Mouse (Mus musculus) granulocyte monocyte progenitor cell, adult 5-6 weeks (primary cell): ENCODE results near the gene Gtf3c1. TPM values are rescaled to one million over a fixed set of nuclear protein-coding genes. Genes with fewer than 3 reads are reported as not detected.
A peak's percentile ranks its signal among the peaks of the same experiment; 100 is the strongest.

Source experiments
- ATAC-seq: replicated peaks from 2 replicates; pipeline ENCODE4 v1.8.0; 2016; ENCODE audit warnings: mild to moderate bottlenecking, moderate TSS enrichment, inconsistent platforms; ENCODE audit not compliant: poor library complexity, severe bottlenecking
- total RNA-seq, 2 experiments: library from RNA; stranded (forward) in 1 of 2; stranded (reverse) in 1 of 2; fragments of 200-712, 200-1000 nt in 1 of 2; fragments of >200 nt in 1 of 2; fragmentation: Nextera tagmentation in 1 of 2; gene quantifications; 2 replicates each; pipeline ENCODE4 v1.2.3; 2014 to 2017

Gene Gtf3c1
- total RNA-seq, 2 experiments from 2014 or later: 34.6 to 47.4 TPM

- ATAC-seq: no peak
These were observed 109.8 kb downstream of the Gtf3c1 start for GRCm38 (mm10) chr7:125597516-125598347.

- ATAC-seq: peak; percentile 40
These were observed 110.5 kb downstream of the Gtf3c1 start for GRCm38 (mm10) chr7:125597083-125597482.

GRCm38 (mm10) chr7:125596406-125596805 lies 111.2 kb downstream of the Gtf3c1 start:
- ATAC-seq: peak; percentile 47

GRCm38 (mm10) chr7:125593831-125594230 lies 113.7 kb downstream of the Gtf3c1 start:
- ATAC-seq: peak; percentile 80

Other genes starting within 250 kb of the Gtf3c1 start
- gene Nsmce1, start 216.2 kb downstream of the Gtf3c1 start, total RNA-seq (2014; fragmentation: Nextera tagmentation): 54.9 and 65.5 TPM in 2 replicates
- gene Nsmce1, start 216.2 kb downstream of the Gtf3c1 start, total RNA-seq (2017): 77.7 and 82.8 TPM in 2 replicates
- gene Il4ra, start 155.7 kb downstream of the Gtf3c1 start, total RNA-seq (2014; fragmentation: Nextera tagmentation): 13.4 and 13.6 TPM in 2 replicates
- 17.2 and 22.6 TPM in 2 replicates for gene Il4ra, start 155.7 kb downstream of the Gtf3c1 start, total RNA-seq (2017)
- gene Il21r, start 104.4 kb downstream of the Gtf3c1 start, total RNA-seq (2014; fragmentation: Nextera tagmentation): 1.8 and 8.8 TPM in 2 replicates
- gene Il21r, start 104.4 kb downstream of the Gtf3c1 start, total RNA-seq (2017): 7.5 and 8.2 TPM in 2 replicates
- gene D430042O09Rik, start 108 bp upstream of the Gtf3c1 start, total RNA-seq (2014; fragmentation: Nextera tagmentation): 11.9 and 21.9 TPM in 2 replicates
- gene D430042O09Rik, start 108 bp upstream of the Gtf3c1 start, total RNA-seq (2017): 6.3 and 9.8 TPM in 2 replicates